Mouse (Mus musculus): Measurements from ENCODE around the gene Ndufaf8. TPM values are rescaled to one million over a fixed set of nuclear protein-coding genes. Genes with fewer than 3 reads are reported as not detected.
A peak's percentile ranks its signal among the peaks of the same experiment; 100 is the strongest.

Ndufaf8 gene
- polyA plus RNA-seq, 1 experiment from 2014 or later: 61.3 TPM

- H3K36me3 ChIP-seq (ENCODE audit: control insufficient read depth, insufficient read depth, low read length): peaks cover 2% of the 10 kb centered on the region; the same call in 1 of the 2 replicates
- H3K27me3 ChIP-seq (ENCODE audit: control insufficient read depth, insufficient read depth, low read length): no peaks in the 10 kb centered on the region
- DNase-seq (ENCODE audit: low spot score, missing footprints): peak; percentile 28
- H3K4me1 ChIP-seq (ENCODE audit: control insufficient read depth, insufficient read depth, low read length): no peaks in the 10 kb centered on the region
- H3K4me2 ChIP-seq: no peak overlapping the region
- no peak overlapping the region for H3K27ac ChIP-seq (ENCODE audit: low read depth, low read length)
- H3K4me3 ChIP-seq (ENCODE audit: low read depth, low read length): no peak overlapping the region
- no peak for ATAC-seq (ENCODE audit: low FRiP score)
- H3K9ac ChIP-seq (ENCODE audit: low read length): no peak overlapping the region
- 88% methylated on average over 2 of the region's 2 CpGs for WGBS
- no peaks in the 10 kb centered on the region for H3K9me3 ChIP-seq (ENCODE audit: control insufficient read depth, low read length)
Observed at GRCm38 (mm10) chr11:120107026-120107425, 8.3 kb downstream of the Ndufaf8 start.

GRCm38 (mm10) chr11:120107796-120108195 is 9.1 kb downstream of the Ndufaf8 start:
- peak; percentile 33 for DNase-seq (ENCODE audit: low spot score, missing footprints)
- no peaks in the 10 kb centered on the region for H3K9me3 ChIP-seq (ENCODE audit: control insufficient read depth, low read length)
- no peak overlapping the region for H3K4me3 ChIP-seq (ENCODE audit: low read depth, low read length)
- ATAC-seq (ENCODE audit: low FRiP score): no peak
- H3K4me1 ChIP-seq (ENCODE audit: control insufficient read depth, insufficient read depth, low read length): no peaks in the 10 kb centered on the region
- no peak overlapping the region for H3K4me2 ChIP-seq
- no peak overlapping the region for H3K9ac ChIP-seq (ENCODE audit: low read length)
- WGBS: 85% methylated on average over 9 of the region's 9 CpGs
- no peaks in the 10 kb centered on the region for H3K27me3 ChIP-seq (ENCODE audit: control insufficient read depth, insufficient read depth, low read length)
- no peak overlapping the region for H3K27ac ChIP-seq (ENCODE audit: low read depth, low read length)
- H3K36me3 ChIP-seq (ENCODE audit: control insufficient read depth, insufficient read depth, low read length): peaks cover 2% of the 10 kb centered on the region; the same call in 1 of the 2 replicates

DNA sequence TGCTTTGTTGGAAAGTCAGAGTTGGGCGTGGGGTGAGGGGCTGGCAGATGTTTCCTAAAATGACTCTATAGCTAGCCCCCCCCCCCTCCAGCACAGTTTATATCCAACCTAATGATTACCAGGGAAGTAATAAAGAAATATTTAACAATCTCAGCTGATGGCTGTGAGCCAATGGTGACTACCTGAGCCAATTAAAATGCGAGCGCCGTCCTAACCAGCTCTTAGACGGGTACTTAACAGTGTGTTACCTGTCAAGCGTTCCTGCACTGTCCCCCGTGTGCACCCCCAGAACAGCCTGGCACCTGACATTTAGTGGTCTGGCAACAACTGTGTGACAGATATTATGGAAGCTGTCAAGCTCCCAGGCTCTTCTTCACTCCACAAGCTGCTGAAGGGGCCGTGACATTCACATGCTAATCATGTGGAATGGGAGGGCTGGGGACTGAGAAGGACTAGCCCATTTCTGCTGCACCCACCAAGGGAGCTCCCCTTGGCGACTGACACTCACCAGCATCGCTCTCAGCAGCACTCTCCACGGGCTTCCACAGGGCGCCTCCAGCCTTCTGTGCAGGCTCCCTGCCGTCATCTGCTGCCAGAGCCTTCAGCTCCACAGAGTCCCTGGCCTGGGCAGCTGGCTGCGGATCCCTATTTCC is 11.0 kb downstream of the Ndufaf8 start:
- Histone ChIP-seq H3K36me3 (ENCODE audit: control insufficient read depth, insufficient read depth, low read length) (no peaks in the 10 kb centered on the region; the same call in 1 of the 2 replicates), H3K27me3 (ENCODE audit: control insufficient read depth, insufficient read depth, low read length) (no peaks in the 10 kb centered on the region), H3K4me1 (ENCODE audit: control insufficient read depth, insufficient read depth, low read length) (no peaks in the 10 kb centered on the region), H3K4me2 (no peak overlapping the region), H3K4me3 (ENCODE audit: low read depth, low read length) (no peak overlapping the region), H3K9me3 (ENCODE audit: control insufficient read depth, low read length) (no peaks in the 10 kb centered on the region), H3K27ac (ENCODE audit: low read depth, low read length) (no peak overlapping the region), H3K9ac (ENCODE audit: low read length) (no peak overlapping the region)
- WGBS: 71% methylated on average over 14 of the region's 14 CpGs
- DNase-seq (ENCODE audit: low spot score, missing footprints): peak; percentile 75
- ATAC-seq (ENCODE audit: low FRiP score): no peak

DNA sequence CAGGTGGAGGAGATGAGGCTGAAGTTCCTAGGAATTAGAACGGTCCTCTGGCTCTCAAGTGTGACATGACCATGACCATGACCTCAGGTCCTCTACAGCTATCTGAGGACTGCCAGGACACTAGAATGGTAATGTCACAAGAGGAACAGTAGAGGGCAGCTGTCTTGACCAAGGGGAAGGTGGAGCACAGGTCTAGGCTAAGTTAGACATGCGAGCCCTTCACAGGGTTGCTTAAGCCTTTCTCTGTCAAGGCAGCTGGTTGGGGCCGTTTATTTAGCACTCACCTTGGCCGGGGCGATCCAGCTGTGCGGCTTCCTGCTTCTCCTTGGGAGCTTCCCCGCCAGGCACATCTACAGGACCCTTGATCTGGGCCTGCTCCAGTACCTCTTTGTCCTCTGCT is 11.8 kb downstream of the Ndufaf8 start:
- H3K9ac ChIP-seq (ENCODE audit: low read length): no peak overlapping the region
- DNase-seq (ENCODE audit: low spot score, missing footprints) (no peak), ATAC-seq (ENCODE audit: low FRiP score) (no peak)
- no peak overlapping the region for H3K4me3 ChIP-seq (ENCODE audit: low read depth, low read length)
- H3K9me3 ChIP-seq (ENCODE audit: control insufficient read depth, low read length): no peaks in the 10 kb centered on the region
- H3K27me3 ChIP-seq (ENCODE audit: control insufficient read depth, insufficient read depth, low read length): no peaks in the 10 kb centered on the region
- H3K4me2 ChIP-seq: no peak overlapping the region
- peaks cover 2% of the 10 kb centered on the region; the same call in 1 of the 2 replicates for H3K36me3 ChIP-seq (ENCODE audit: control insufficient read depth, insufficient read depth, low read length)
- no peaks in the 10 kb centered on the region for H3K4me1 ChIP-seq (ENCODE audit: control insufficient read depth, insufficient read depth, low read length)
- H3K27ac ChIP-seq (ENCODE audit: low read depth, low read length): no peak overlapping the region
- WGBS: 58% methylated on average over 7 of the region's 7 CpGs

GRCm38 (mm10) chr11:120111033-120111432 is 12.3 kb downstream of the Ndufaf8 start:
- Histone ChIP-seq H3K4me3 (ENCODE audit: low read depth, low read length) (no peak overlapping the region), H3K9ac (ENCODE audit: low read length) (no peak overlapping the region), H3K27me3 (ENCODE audit: control insufficient read depth, insufficient read depth, low read length) (no peaks in the 10 kb centered on the region), H3K4me1 (ENCODE audit: control insufficient read depth, insufficient read depth, low read length) (no peaks in the 10 kb centered on the region), H3K36me3 (ENCODE audit: control insufficient read depth, insufficient read depth, low read length) (peaks cover 2% of the 10 kb centered on the region; the same call in 1 of the 2 replicates), H3K9me3 (ENCODE audit: control insufficient read depth, low read length) (no peaks in the 10 kb centered on the region), H3K4me2 (no peak overlapping the region), H3K27ac (ENCODE audit: low read depth, low read length) (no peak overlapping the region)
- ATAC-seq (ENCODE audit: low FRiP score): no peak
- DNase-seq (ENCODE audit: low spot score, missing footprints): peak; percentile 94
- 2% methylated on average over 2 of the region's 2 CpGs for WGBS

GRCm38 (mm10) chr11:120112136-120112535 is 13.4 kb downstream of the Ndufaf8 start:
- 95% methylated on average over 4 of the region's 4 CpGs for WGBS
- H3K36me3 ChIP-seq (ENCODE audit: control insufficient read depth, insufficient read depth, low read length): peaks cover 2% of the 10 kb centered on the region; the same call in 1 of the 2 replicates
- no peak overlapping the region for H3K27ac ChIP-seq (ENCODE audit: low read depth, low read length)

GRCm38 (mm10) chr11:120114488-120115215 is 15.9 kb downstream of the Ndufaf8 start:
- DNase-seq (ENCODE audit: low spot score, missing footprints) (peak; percentile 47), ATAC-seq (ENCODE audit: low FRiP score) (no peak)
- Histone ChIP-seq H3K4me1 (ENCODE audit: control insufficient read depth, insufficient read depth, low read length) (no peaks in the 10 kb centered on the region), H3K27me3 (ENCODE audit: control insufficient read depth, insufficient read depth, low read length) (no peaks in the 10 kb centered on the region), H3K9me3 (ENCODE audit: control insufficient read depth, low read length) (no peaks in the 10 kb centered on the region), H3K27ac (ENCODE audit: low read depth, low read length) (no peak overlapping the region), H3K4me3 (ENCODE audit: low read depth, low read length) (no peak overlapping the region), H3K9ac (ENCODE audit: low read length) (no peak overlapping the region), H3K36me3 (ENCODE audit: control insufficient read depth, insufficient read depth, low read length) (peaks cover 2% of the 10 kb centered on the region; the same call in 1 of the 2 replicates), H3K4me2 (no peak overlapping the region)
- WGBS: 91% methylated on average over 21 of the region's 21 CpGs

More at GRCm38 (mm10) chr11:120112136-120112535, 13.4 kb downstream of the Ndufaf8 start:
- ATAC-seq (ENCODE audit: low FRiP score) (no peak), DNase-seq (ENCODE audit: low spot score, missing footprints) (peak; percentile 53)
- H3K9me3 ChIP-seq (ENCODE audit: control insufficient read depth, low read length): no peaks in the 10 kb centered on the region
- no peak overlapping the region for H3K4me2 ChIP-seq
- no peak overlapping the region for H3K9ac ChIP-seq (ENCODE audit: low read length)
- no peaks in the 10 kb centered on the region for H3K27me3 ChIP-seq (ENCODE audit: control insufficient read depth, insufficient read depth, low read length)
- H3K4me1 ChIP-seq (ENCODE audit: control insufficient read depth, insufficient read depth, low read length): no peaks in the 10 kb centered on the region
- no peak overlapping the region for H3K4me3 ChIP-seq (ENCODE audit: low read depth, low read length)

DNA sequence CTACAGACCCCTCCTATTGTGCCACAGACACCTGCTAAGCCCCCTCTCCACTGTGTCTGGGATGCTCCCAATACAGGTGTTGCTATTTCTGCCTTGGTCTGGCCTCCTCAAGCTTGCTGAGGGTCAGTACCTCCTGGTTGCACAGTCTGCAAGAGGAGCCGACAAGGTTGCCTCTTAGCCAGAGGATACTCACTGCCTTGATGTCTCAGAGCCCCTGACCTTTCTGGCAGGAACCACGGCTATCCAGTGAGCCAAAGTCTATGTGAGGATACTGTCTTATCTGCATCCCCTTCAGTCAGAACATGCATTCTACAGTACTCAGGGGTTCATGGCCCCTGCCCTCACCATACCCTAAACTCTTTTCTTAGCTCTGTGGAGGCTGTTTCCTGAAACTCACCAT is 18.9 kb downstream of the Ndufaf8 start:
- no peaks in the 10 kb centered on the region for H3K4me1 ChIP-seq (ENCODE audit: control insufficient read depth, insufficient read depth, low read length)
- H3K36me3 ChIP-seq (ENCODE audit: control insufficient read depth, insufficient read depth, low read length): peaks cover 2% of the 10 kb centered on the region; the same call in 1 of the 2 replicates
- no peaks in the 10 kb centered on the region for H3K9me3 ChIP-seq (ENCODE audit: control insufficient read depth, low read length)
- H3K4me3 ChIP-seq (ENCODE audit: low read depth, low read length): no peak overlapping the region
- DNase-seq (ENCODE audit: low spot score, missing footprints) (no peak), ATAC-seq (ENCODE audit: low FRiP score) (no peak)
- no peaks in the 10 kb centered on the region for H3K27me3 ChIP-seq (ENCODE audit: control insufficient read depth, insufficient read depth, low read length)
- H3K9ac ChIP-seq (ENCODE audit: low read length): no peak overlapping the region
- H3K4me2 ChIP-seq: no peak overlapping the region
- WGBS: 83% methylated on average over 2 of the region's 2 CpGs
- H3K27ac ChIP-seq (ENCODE audit: low read depth, low read length): no peak overlapping the region

DNA sequence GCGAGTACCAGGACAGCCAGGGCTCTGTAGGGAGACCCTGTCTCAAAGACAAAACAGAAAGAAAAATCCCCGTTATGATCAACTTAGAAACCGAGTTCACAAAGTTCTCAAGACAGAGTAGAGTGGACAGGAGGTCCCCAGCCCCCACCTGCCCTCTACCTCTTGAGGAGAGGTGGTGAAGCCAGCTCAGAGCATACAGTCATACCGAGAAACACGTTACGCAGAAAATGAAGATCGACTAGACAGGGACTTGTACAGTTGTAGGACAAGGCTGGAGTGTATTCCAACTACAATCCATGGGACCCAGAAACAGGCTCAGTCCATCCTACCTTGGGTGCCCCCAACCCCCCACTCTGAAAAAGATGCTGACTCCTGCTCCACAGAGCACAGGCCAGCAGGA is 20.4 kb downstream of the Ndufaf8 start:
- ATAC-seq (ENCODE audit: low FRiP score) (no peak), DNase-seq (ENCODE audit: low spot score, missing footprints) (no peak)
- H3K4me3 ChIP-seq (ENCODE audit: low read depth, low read length): no peak overlapping the region
- H3K9me3 ChIP-seq (ENCODE audit: control insufficient read depth, low read length): no peaks in the 10 kb centered on the region
- H3K4me1 ChIP-seq (ENCODE audit: control insufficient read depth, insufficient read depth, low read length): no peaks in the 10 kb centered on the region
- no peak overlapping the region for H3K27ac ChIP-seq (ENCODE audit: low read depth, low read length)
- 91% methylated on average over 7 of the region's 7 CpGs for WGBS
- peaks cover 2% of the 10 kb centered on the region; the same call in 1 of the 2 replicates for H3K36me3 ChIP-seq (ENCODE audit: control insufficient read depth, insufficient read depth, low read length)
- H3K27me3 ChIP-seq (ENCODE audit: control insufficient read depth, insufficient read depth, low read length): no peaks in the 10 kb centered on the region
- no peak overlapping the region for H3K4me2 ChIP-seq
- H3K9ac ChIP-seq (ENCODE audit: low read length): no peak overlapping the region

Data from midbrain, embryonic 11.5 days (tissue).